ENCODE assay signal across 8 mouse cellular contexts in genomic region chr3:37934905-37935708, GRCm38 (mm10).
DNase-seq lines count a peak whose midpoint lies in the region; ATAC-seq lines count a peak whose summit lies in the region.

No protein-coding gene starts in this region.

- no peak overlapping the region for H3K27ac ChIP-seq in forebrain, embryonic 14.5 days (ENCODE audit: low read depth, low read length)
- no peak overlapping the region for H3K27ac ChIP-seq in forebrain, embryonic 13.5 days
- peak overlapping the region; percentile 49; the same call in 1 of the 2 replicates for H3K27ac ChIP-seq in heart, embryonic 13.5 days (replicated peaks)
- H3K27ac ChIP-seq in stomach, embryonic 16.5 days (ENCODE audit: low read length), result peak overlapping the region; percentile 82

- H3K9me3 ChIP-seq in forebrain, embryonic 14.5 days (replicated peaks; ENCODE audit: control insufficient read depth, low read length), result no peaks in the 10 kb centered on the region
- H3K9me3 ChIP-seq in forebrain, embryonic 13.5 days (replicated peaks), result no peaks in the 10 kb centered on the region
- no peaks in the 10 kb centered on the region for H3K9me3 ChIP-seq in heart, embryonic 13.5 days
- no peaks in the 10 kb centered on the region for H3K9me3 ChIP-seq in stomach, embryonic 16.5 days (replicated peaks; ENCODE audit: control insufficient read depth, low read length)

- H3K4me3 ChIP-seq in forebrain, embryonic 14.5 days (ENCODE audit: low read depth, low read length), result no peak overlapping the region
- H3K4me3 ChIP-seq in forebrain, embryonic 13.5 days, result no peak overlapping the region
- no peak overlapping the region for H3K4me3 ChIP-seq in heart, embryonic 13.5 days
- H3K4me3 ChIP-seq in stomach, embryonic 16.5 days (replicated peaks; ENCODE audit: low read length), result no peak overlapping the region

- no peak for ATAC-seq in forebrain, embryonic 14.5 days
- ATAC-seq in forebrain, embryonic 13.5 days, result no peak
- ATAC-seq in heart, embryonic 13.5 days (ENCODE audit: extremely low read depth, insufficient number of reproducible peaks, low FRiP score, low TSS enrichment), result no peak
- 0 out of 2 replicates have a peak, but pooled peaks have one; percentile 34 for ATAC-seq in stomach, embryonic 16.5 days (ENCODE audit: insufficient read depth, low FRiP score)

- no peak overlapping the region for H3K4me2 ChIP-seq in forebrain, embryonic 14.5 days (ENCODE audit: low read length)
- no peak overlapping the region for H3K4me2 ChIP-seq in forebrain, embryonic 13.5 days
- no peak overlapping the region for H3K4me2 ChIP-seq in heart, embryonic 13.5 days
- H3K4me2 ChIP-seq in stomach, embryonic 16.5 days (ENCODE audit: low read depth, low read length), result no peak overlapping the region

- no peak overlapping the region for H3K9ac ChIP-seq in forebrain, embryonic 14.5 days (ENCODE audit: low read length)
- H3K9ac ChIP-seq in forebrain, embryonic 13.5 days, result no peak overlapping the region
- no peak overlapping the region for H3K9ac ChIP-seq in heart, embryonic 13.5 days
- H3K9ac ChIP-seq in stomach, embryonic 16.5 days (ENCODE audit: low read length), result no peak overlapping the region

- no peaks in the 10 kb centered on the region for H3K4me1 ChIP-seq in forebrain, embryonic 14.5 days (ENCODE audit: control insufficient read depth, insufficient read depth, low read length)
- H3K4me1 ChIP-seq in forebrain, embryonic 13.5 days, result peaks cover 6% of the 10 kb centered on the region; the same call in 1 of the 2 replicates
- peaks cover 46% of the 10 kb centered on the region for H3K4me1 ChIP-seq in heart, embryonic 13.5 days
- H3K4me1 ChIP-seq in stomach, embryonic 16.5 days (ENCODE audit: control insufficient read depth, insufficient read depth, low read length), result peaks cover 30% of the 10 kb centered on the region

- H3K27me3 ChIP-seq in forebrain, embryonic 14.5 days (replicated peaks; ENCODE audit: control insufficient read depth, insufficient read depth, low read length), result no peaks in the 10 kb centered on the region
- H3K27me3 ChIP-seq in forebrain, embryonic 13.5 days, result no peaks in the 10 kb centered on the region
- no peaks in the 10 kb centered on the region for H3K27me3 ChIP-seq in heart, embryonic 13.5 days (replicated peaks)
- no peaks in the 10 kb centered on the region for H3K27me3 ChIP-seq in stomach, embryonic 16.5 days (ENCODE audit: control insufficient read depth, insufficient read depth, low read length)

- H3K36me3 ChIP-seq in forebrain, embryonic 14.5 days (ENCODE audit: control insufficient read depth, insufficient read depth, low read length), result no peaks in the 10 kb centered on the region
- H3K36me3 ChIP-seq in forebrain, embryonic 13.5 days (ENCODE audit: poor library complexity, severe bottlenecking), result no peaks in the 10 kb centered on the region
- no peaks in the 10 kb centered on the region for H3K36me3 ChIP-seq in heart, embryonic 13.5 days
- H3K36me3 ChIP-seq in stomach, embryonic 16.5 days (ENCODE audit: control insufficient read depth, insufficient read depth, low read length), result no peaks in the 10 kb centered on the region

- DNase-seq in forebrain, embryonic 14.5 days (ENCODE audit: low spot score), result peak; percentile 32
- DNase-seq in NIH3T3 (ENCODE audit: low read depth), result peak; percentile 60
- DNase-seq in kidney, postnatal 36 days, result peak; percentile 64 to 78
- no peak for DNase-seq in right cerebral cortex, postnatal 4 days
- no peak for DNase-seq in cerebellum, adult 11-12 months

- WGBS in forebrain, embryonic 14.5 days, result 64% methylated on average over 10 of the region's 10 CpGs
- WGBS in forebrain, embryonic 13.5 days, result 56% methylated on average over 10 of the region's 10 CpGs
- 33% methylated on average over 10 of the region's 10 CpGs for WGBS in heart, embryonic 13.5 days
- WGBS in stomach, embryonic 16.5 days, result 19% methylated on average over 10 of the region's 10 CpGs

Comparison
In these comparisons a context has a peak if more than half of its experiments do, and no peak if none do; other contexts are left out.
1. DNase-seq: peak in forebrain, embryonic 14.5 days (single experiment), NIH3T3 (single experiment) and kidney, postnatal 36 days (2 of 2); none in right cerebral cortex, postnatal 4 days (single experiment) and cerebellum, adult 11-12 months (single experiment).
2. H3K27ac ChIP-seq: peak in heart, embryonic 13.5 days (single experiment) and stomach, embryonic 16.5 days (single experiment); none in forebrain, embryonic 14.5 days (single experiment) and forebrain, embryonic 13.5 days (single experiment).